Mouse (Mus musculus): ENCODE results near the gene Mthfr. TPM values are rescaled to one million over a fixed set of nuclear protein-coding genes. Genes with fewer than 3 reads are reported as not detected.

Mthfr gene
- total and polyA plus RNA-seq, 3 experiments = 15.3 to 17.0 (median 16.3) TPM

- Histone ChIP-seq H3K9ac (ENCODE audit: insufficient read depth, low read depth) (peak overlapping the region; percentile 35), H3K36me3 (replicated peaks in 1 of 2; ENCODE audit: control insufficient read depth in 1 of 2, insufficient read depth in 1 of 2, low read length in 1 of 2) (peaks cover 6 to 15% of the 10 kb centered on the region in 2 experiments), H3K4me2 (ENCODE audit: insufficient read depth, low read depth, poor library complexity, severe bottlenecking) (peak overlapping the region; percentile 64), H3K27me3 (replicated peaks) (peaks cover 3% of the 10 kb centered on the region), H3K27ac (ENCODE audit: insufficient read depth, low read depth) (no peak overlapping the region), H3K79me2 (replicated peaks; ENCODE audit: control insufficient read depth, extremely low read depth, insufficient read depth, poor library complexity, severe bottlenecking) (no peaks in the 10 kb centered on the region), H3K4me3 (replicated peaks in 1 of 3; ENCODE audit: low read depth in 2 of 3, low read length in 2 of 3, poor library complexity in 1 of 3) (peak overlapping the region; percentile 17 to 29 (median 23)), H3K9me3 (replicated peaks; ENCODE audit: low read length) (no peaks in the 10 kb centered on the region), H3K4me1 (ENCODE audit: control insufficient read depth in 1 of 2, insufficient read depth in 2 of 2) (peaks cover 15 to 18% of the 10 kb centered on the region in 2 experiments)
- dilution Hi-C loops (cut with MboI; ENCODE audit: extremely low pct_ligation_motif_present, extremely low pct_unique_long_range_greater_than_20kb, low sequenced_read_pairs) = no loop called here
- in situ Hi-C loops (cut with MboI; ENCODE audit: low pct_ligation_motif_present, low pct_unique_long_range_greater_than_20kb, low sequenced_read_pairs) = no loop called here
- TF ChIP-seq KAT2A (IDR thresholded peaks at IDR 0.05; ENCODE audit: insufficient replicate concordance, low read length) = no peak
- no peak for TF ChIP-seq ELF1 (IDR thresholded peaks at IDR 0.05; ENCODE audit: low read depth, low read length)
- TF ChIP-seq ZKSCAN1 (IDR thresholded peaks at IDR 0.05; ENCODE audit: borderline replicate concordance, low read depth, low read length) = no peak
- 0 out of 2 replicates have a peak, but pooled peaks have one; percentile 5 for TF ChIP-seq SIN3A (IDR thresholded peaks at IDR 0.05; ENCODE audit: low read length)
- TF ChIP-seq JUND (conservative IDR thresholded peaks at IDR 0.05; ENCODE audit: low read depth, low read length) = no peak
- no peak for TF ChIP-seq USF1 (IDR thresholded peaks at IDR 0.05; ENCODE audit: low read depth, low read length)
- TF ChIP-seq EP300 (IDR thresholded peaks at IDR 0.05; ENCODE audit: low read length) = no peak
- TF ChIP-seq NELFE (IDR thresholded peaks at IDR 0.05; ENCODE audit: low read depth, low read length) = peak; percentile 47
- TF ChIP-seq NRF1 (IDR thresholded peaks at IDR 0.05; ENCODE audit: low read depth, low read length) = peak; percentile 91
- TF ChIP-seq HCFC1 (IDR thresholded peaks at IDR 0.05; ENCODE audit: low read depth, low read length) = peak; percentile 28; the same call in 1 of the 2 replicates
- peak; percentile 48; the same call in 1 of the 2 replicates for TF ChIP-seq POLR2A (IDR thresholded peaks at IDR 0.05; ENCODE audit: low read depth, low read length)
- DNase-seq (ENCODE audit: extremely low read depth) = peak; percentile 47
These were observed 36.4 kb downstream of the Mthfr start for GRCm38 (mm10) chr4:148075259-148075658.

- H3K4me3 ChIP-seq (replicated peaks in 1 of 3; ENCODE audit: low read depth in 2 of 3, low read length in 2 of 3, poor library complexity in 1 of 3) = no peak overlapping the region
- H3K27me3 ChIP-seq (replicated peaks) = peaks cover 3% of the 10 kb centered on the region
- no peaks in the 10 kb centered on the region for H3K9me3 ChIP-seq (replicated peaks; ENCODE audit: low read length)
- TF ChIP-seq NRF1 (IDR thresholded peaks at IDR 0.05; ENCODE audit: low read depth, low read length) (no peak), IRF4 (IDR thresholded peaks at IDR 0.05; ENCODE audit: low read depth, low read length) (no peak), KAT2A (IDR thresholded peaks at IDR 0.05; ENCODE audit: insufficient replicate concordance, low read length) (no peak), SMC3 (IDR thresholded peaks at IDR 0.05; ENCODE audit: low read depth, low read length) (no peak), E2F4 (IDR thresholded peaks at IDR 0.05; ENCODE audit: insufficient replicate concordance, low read depth, low read length) (no peak), RAD21 (IDR thresholded peaks at IDR 0.05; ENCODE audit: low read depth, low read length) (no peak)
- H3K9ac ChIP-seq (ENCODE audit: insufficient read depth, low read depth) = no peak overlapping the region
- H3K36me3 ChIP-seq (replicated peaks in 1 of 2; ENCODE audit: control insufficient read depth in 1 of 2, insufficient read depth in 1 of 2, low read length in 1 of 2) = peaks cover 13 to 21% of the 10 kb centered on the region in 2 experiments
- H3K4me1 ChIP-seq (ENCODE audit: control insufficient read depth in 1 of 2, insufficient read depth in 2 of 2) = peaks cover 11 to 12% of the 10 kb centered on the region in 2 experiments
- H3K4me2 ChIP-seq (ENCODE audit: insufficient read depth, low read depth, poor library complexity, severe bottlenecking) = no peak overlapping the region
- DNase-seq (ENCODE audit: extremely low read depth) = no peak
- in situ Hi-C loops (cut with MboI; ENCODE audit: low pct_ligation_motif_present, low pct_unique_long_range_greater_than_20kb, low sequenced_read_pairs) (no loop called here), dilution Hi-C loops (cut with MboI; ENCODE audit: extremely low pct_ligation_motif_present, extremely low pct_unique_long_range_greater_than_20kb, low sequenced_read_pairs) (no loop called here)
- H3K79me2 ChIP-seq (replicated peaks; ENCODE audit: control insufficient read depth, extremely low read depth, insufficient read depth, poor library complexity, severe bottlenecking) = no peaks in the 10 kb centered on the region
- no peak overlapping the region for H3K27ac ChIP-seq (ENCODE audit: insufficient read depth, low read depth)
These were observed 37.0 kb downstream of the Mthfr start for GRCm38 (mm10) chr4:148075881-148076280.

All from CH12.LX (cell line).